ENCODE assay signal across 10 mouse cellular contexts in genomic region chr13:51170691-51171680, GRCm38 (mm10). TPM values are rescaled to one million over a fixed set of nuclear protein-coding genes. Genes with fewer than 3 reads are reported as not detected.
DNase-seq lines count a peak whose midpoint lies in the region; ATAC-seq and TF ChIP-seq lines count a peak whose summit lies in the region.
"Had no signal": no experiment of that assay in that cellular context is flagged by ENCODE, and none has a peak within 500 bp of the region (broad histone marks: within the 10 kb centered on the region; RNA-seq: fewer than 3 reads in every experiment).

Gene Nxnl2, plus strand, starts transcription at chr13:51171022.

- peak within 1 kb of the TSS; percentile 96 for H3K4me2 ChIP-seq in intestine, embryonic 16.5 days (ENCODE audit: low read depth, low read length)
- H3K4me2 ChIP-seq in liver, embryonic 16.5 days (ENCODE audit: low read depth, low read length) = peak within 1 kb of the TSS; percentile 66
- peak within 1 kb of the TSS; percentile 95 for H3K4me2 ChIP-seq in neural tube, embryonic 12.5 days (replicated peaks)

- under 1% methylated on average over 64 of the region's 64 CpGs for WGBS in intestine, embryonic 16.5 days
- 1% methylated on average over 64 of the region's 64 CpGs for WGBS in liver, embryonic 16.5 days (ENCODE audit: insufficient replicate concordance)
- WGBS in neural tube, embryonic 12.5 days = under 1% methylated on average over 64 of the region's 64 CpGs

- peaks cover 4% of the 10 kb centered on the region; the same call in 1 of the 2 replicates for H3K27me3 ChIP-seq in intestine, embryonic 16.5 days (replicated peaks; ENCODE audit: control insufficient read depth, insufficient read depth, low read length)
- peaks cover 26% of the 10 kb centered on the region for H3K27me3 ChIP-seq in liver, embryonic 16.5 days (ENCODE audit: control insufficient read depth, insufficient read depth, low read depth, low read length)
- H3K27me3 ChIP-seq in neural tube, embryonic 12.5 days (replicated peaks) = peaks cover 29% of the 10 kb centered on the region
- H3K27me3 ChIP-seq in testis, adult 2 months (ENCODE audit: control insufficient read depth, insufficient read depth, low read length) = no peaks in the 10 kb centered on the region

- no peaks in the 10 kb centered on the region; the same call in 1 of the 2 replicates for H3K9me3 ChIP-seq in intestine, embryonic 16.5 days (ENCODE audit: control insufficient read depth, low read length)
- no peaks in the 10 kb centered on the region for H3K9me3 ChIP-seq in liver, embryonic 16.5 days (replicated peaks; ENCODE audit: control insufficient read depth, low read length)
- no peaks in the 10 kb centered on the region for H3K9me3 ChIP-seq in neural tube, embryonic 12.5 days

- peak within 1 kb of the TSS; percentile 18; the same call in 1 of the 2 replicates for H3K27ac ChIP-seq in intestine, embryonic 16.5 days (ENCODE audit: low read length)
- H3K27ac ChIP-seq in liver, embryonic 16.5 days (ENCODE audit: low read length) = no peak within 1 kb of the TSS
- no peak within 1 kb of the TSS for H3K27ac ChIP-seq in neural tube, embryonic 12.5 days
- peak within 1 kb of the TSS; percentile 14; the same call in 1 of the 2 replicates for H3K27ac ChIP-seq in testis, adult 2 months (ENCODE audit: control insufficient read depth, insufficient read depth, low read depth, low read length)

- peak; percentile 82 for ATAC-seq in intestine, embryonic 16.5 days
- no peak for ATAC-seq in liver, embryonic 16.5 days (ENCODE audit: low read depth)
- peak; percentile 79 for ATAC-seq in neural tube, embryonic 12.5 days (ENCODE audit: low FRiP score, low read depth)

- peak; percentile 12 for DNase-seq in gastrocnemius, adult 18-20 months (ENCODE audit: low spot score)
- DNase-seq in gastrocnemius, adult 8-10 months (ENCODE audit: low spot score in 2 of 2) = no peak
- peak; percentile 34 to 50 for DNase-seq in cerebellum, postnatal 25 days
- peak; percentile 96 for DNase-seq in heart, adult 11 months

- peak; percentile 30; the same call in 1 of the 2 replicates for TF ChIP-seq CTCF in testis, adult 2 months (IDR thresholded peaks at IDR 0.05; ENCODE audit: control insufficient read depth, insufficient read depth, insufficient replicate concordance, low read depth, low read length)

- H3K4me3 ChIP-seq in intestine, embryonic 16.5 days (ENCODE audit: low read length) = peak within 1 kb of the TSS; percentile 62
- peak within 1 kb of the TSS; percentile 50 for H3K4me3 ChIP-seq in liver, embryonic 16.5 days (ENCODE audit: low read depth, low read length)
- peak within 1 kb of the TSS; percentile 42 for H3K4me3 ChIP-seq in neural tube, embryonic 12.5 days
- peak within 1 kb of the TSS; percentile 72 for H3K4me3 ChIP-seq in testis, adult 2 months (ENCODE audit: control insufficient read depth, low read depth, low read length)
- H3K4me3 ChIP-seq: myocyte had no signal

- TF ChIP-seq POLR2A in testis, adult 2 months (IDR thresholded peaks at IDR 0.05; ENCODE audit: control insufficient read depth, low read depth, low read length) = no peak

- peak within 1 kb of the TSS; percentile 68 for H3K9ac ChIP-seq in intestine, embryonic 16.5 days (ENCODE audit: low read depth, low read length)
- H3K9ac ChIP-seq in liver, embryonic 16.5 days (ENCODE audit: low read depth, low read length) = no peak within 1 kb of the TSS
- peak within 1 kb of the TSS; percentile 42 for H3K9ac ChIP-seq in neural tube, embryonic 12.5 days

- H3K4me1 ChIP-seq in intestine, embryonic 16.5 days (ENCODE audit: control insufficient read depth, insufficient read depth, low read length) = peaks cover 9% of the 10 kb centered on the region
- peaks cover 2% of the 10 kb centered on the region for H3K4me1 ChIP-seq in liver, embryonic 16.5 days (ENCODE audit: control insufficient read depth, low read depth, low read length)
- H3K4me1 ChIP-seq in neural tube, embryonic 12.5 days = peaks cover 15% of the 10 kb centered on the region
- peaks cover 17% of the 10 kb centered on the region for H3K4me1 ChIP-seq in testis, adult 2 months (ENCODE audit: control insufficient read depth, insufficient read depth, low read length)

- H3K36me3 ChIP-seq in intestine, embryonic 16.5 days (ENCODE audit: control insufficient read depth, insufficient read depth, low read length) = no peaks in the 10 kb centered on the region
- no peaks in the 10 kb centered on the region for H3K36me3 ChIP-seq in liver, embryonic 16.5 days (ENCODE audit: control insufficient read depth, insufficient read depth)
- H3K36me3 ChIP-seq in neural tube, embryonic 12.5 days = no peaks in the 10 kb centered on the region
- H3K36me3 ChIP-seq in testis, adult 2 months (ENCODE audit: control insufficient read depth, insufficient read depth, low read length) = no peaks in the 10 kb centered on the region

RNA-seq across cellular contexts. Expression of gene Nxnl2, which starts in this region (rescaled TPM):
- total RNA-seq in gastrocnemius, adult 18-20 months (2021) = not detected
- not detected for total RNA-seq in gastrocnemius, adult 8-10 months (2022)
- polyA plus RNA-seq in intestine, embryonic 16.5 days (2015; fragmentation: Nextera tagmentation; extraction: Ambion mirVana) = 1.9 and 2.4 TPM in 2 replicates
- 0.07 and 0.19 TPM in 2 replicates for polyA plus RNA-seq in liver, embryonic 16.5 days (2015; fragmentation: Nextera tagmentation; extraction: Ambion mirVana)
- 0.77 and 0.86 TPM in 2 replicates for polyA plus RNA-seq in neural tube, embryonic 12.5 days (2016; fragmentation: Nextera tagmentation; extraction: Ambion mirVana)
- 5.8 and 7.0 TPM in 2 replicates for polyA plus RNA-seq in testis, adult 2 months (2012; rRNA removed)
- total RNA-seq: MEL had no signal
- polyA plus RNA-seq: myocyte had no signal

Comparison
In these comparisons a context has a peak if more than half of its experiments do, and no peak if none do; other contexts are left out.
1. Peak in DNase-seq in gastrocnemius, adult 18-20 months; RNA of the gene not detected or under 1 TPM.
2. Peak in ATAC-seq, H3K4me3 ChIP-seq, H3K9ac ChIP-seq and H3K4me2 ChIP-seq in neural tube, embryonic 12.5 days; RNA of the gene not detected or under 1 TPM.
3. DNase-seq: peak in cerebellum, postnatal 25 days (2 of 2) and heart, adult 11 months (single experiment); none in gastrocnemius, adult 8-10 months (0 of 2).
4. H3K27ac ChIP-seq: peak in intestine, embryonic 16.5 days (single experiment) and testis, adult 2 months (single experiment); none in liver, embryonic 16.5 days (single experiment) and neural tube, embryonic 12.5 days (single experiment).
5. Peak in every context shown above with its lines, with median percentiles within 50 percentile points of each other: H3K4me2 ChIP-seq and H3K4me3 ChIP-seq.